Mouse (Mus musculus): ENCODE results near the gene Gjd3.

DNA sequence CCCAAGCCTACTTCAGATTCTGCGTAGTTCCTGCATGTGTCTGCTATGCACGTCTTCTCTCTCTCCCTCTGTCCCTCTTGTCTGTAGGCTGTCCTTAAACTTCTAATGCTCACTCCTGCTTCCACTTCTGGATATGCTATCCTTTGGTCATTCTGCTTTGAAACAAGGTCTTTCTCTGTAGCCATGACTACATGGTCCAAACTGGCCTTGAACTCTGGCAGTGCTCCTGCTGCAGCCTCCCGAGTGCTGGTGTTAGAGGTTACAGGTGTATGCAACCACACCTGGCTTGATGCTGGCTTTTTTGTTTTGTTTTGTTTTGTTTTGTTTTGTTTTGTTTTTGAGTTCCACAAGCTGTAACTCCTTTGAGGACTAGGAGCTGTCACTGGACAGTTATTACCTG is 48.4 kb downstream of the Gjd3 start:
- TF ChIP-seq POLR2AphosphoS2 (IDR thresholded peaks at IDR 0.05; ENCODE audit: insufficient read length, low read depth) (no peak), REST (IDR thresholded peaks at IDR 0.05; ENCODE audit: insufficient read depth, insufficient read length) (no peak), POLR2A (IDR thresholded peaks at IDR 0.05; ENCODE audit: insufficient read length, low read depth) (no peak), MAX (IDR thresholded peaks at IDR 0.05; ENCODE audit: low read depth) (no peak), MYOG (IDR thresholded peaks at IDR 0.05; ENCODE audit: control insufficient read depth in 1 of 3, insufficient read depth in 1 of 3, insufficient read length in 2 of 3, low read depth in 2 of 3) (no peak), E2F4 (IDR thresholded peaks at IDR 0.05; ENCODE audit: insufficient read depth) (no peak), TCF12 (IDR thresholded peaks at IDR 0.05; ENCODE audit: insufficient read depth, poor library complexity, severe bottlenecking) (no peak), MYOD1 (IDR thresholded peaks at IDR 0.05; ENCODE audit: control insufficient read depth in 1 of 3, insufficient read length in 2 of 3, low read depth in 2 of 3) (no peak), USF1 (IDR thresholded peaks at IDR 0.05; ENCODE audit: low read depth) (no peak), SRF (IDR thresholded peaks at IDR 0.05; ENCODE audit: control insufficient read depth, insufficient read length, low read depth) (no peak), CEBPB (IDR thresholded peaks at IDR 0.05; ENCODE audit: insufficient read depth, poor library complexity, severe bottlenecking) (no peak), TCF3 (IDR thresholded peaks at IDR 0.05; ENCODE audit: insufficient read length, low read depth) (no peak)

Measured in myocyte (in vitro differentiated cells).